Mouse (Mus musculus): ENCODE measurements around the gene Lpar2.

Gene Lpar2

DNA sequence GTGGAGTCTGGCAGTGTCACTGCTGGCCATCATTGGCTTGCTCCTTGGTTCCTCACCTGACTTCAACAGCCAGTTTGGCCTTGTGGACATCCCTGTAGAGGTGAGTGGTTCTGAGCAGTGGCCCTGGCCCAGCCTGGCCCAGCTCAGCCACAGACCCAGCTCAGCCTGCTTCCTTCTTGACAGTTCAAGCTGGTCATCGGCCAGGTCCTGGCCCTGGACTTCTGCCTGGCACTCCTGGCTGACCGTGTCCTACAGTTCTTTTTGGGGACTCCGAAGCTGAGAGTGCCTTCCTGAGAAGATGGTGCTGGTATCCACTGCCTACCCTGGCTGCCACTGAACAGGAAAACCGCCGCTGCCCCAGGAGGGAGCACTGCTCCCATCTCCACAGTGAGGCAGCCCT is 15.0 kb upstream of the Lpar2 start:
- no peak for DNase-seq (ENCODE audit: low spot score)

DNA sequence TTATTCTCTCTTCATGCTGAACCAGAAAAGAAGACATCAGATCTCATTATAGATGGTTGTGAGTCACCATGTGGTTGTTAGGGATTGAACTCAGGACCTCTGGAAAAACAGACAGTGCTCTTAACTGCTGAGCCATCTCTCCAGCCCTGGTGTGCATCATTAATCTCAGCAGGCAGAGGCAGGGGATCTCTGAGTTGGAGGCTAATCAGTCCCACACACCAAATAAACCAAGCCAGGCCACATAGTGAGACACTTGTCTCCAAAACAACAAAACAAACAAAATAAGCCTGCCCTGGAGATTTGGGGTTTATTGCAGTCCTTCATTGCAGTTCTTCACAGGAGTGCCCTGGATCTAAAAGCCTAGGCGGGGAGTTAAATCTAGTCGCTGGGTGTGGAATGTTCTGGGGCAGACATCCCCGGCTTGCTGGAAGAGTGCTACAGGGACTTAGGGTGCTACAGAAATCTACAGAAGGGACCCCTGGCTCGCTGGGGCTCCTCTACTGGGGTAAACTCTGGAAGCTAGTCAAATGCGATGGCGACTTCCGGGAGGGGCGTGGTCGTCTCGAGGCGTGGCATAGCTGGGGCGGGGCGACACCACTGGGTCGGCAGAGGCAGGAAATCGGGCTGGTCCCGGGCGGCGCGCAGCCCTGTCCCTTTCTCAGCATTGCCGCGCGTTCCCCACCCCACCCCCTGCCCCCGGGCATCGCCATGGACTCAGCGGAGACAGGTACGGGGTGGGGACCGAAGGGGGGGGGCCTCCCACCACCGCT is 13.9 kb upstream of the Lpar2 start, which contains the start of gene Gmip:
TSS of gene Gmip (plus strand) at position 586 of the 770 bp plus-strand sequence.
- DNase-seq (ENCODE audit: low spot score) = no peak

DNA sequence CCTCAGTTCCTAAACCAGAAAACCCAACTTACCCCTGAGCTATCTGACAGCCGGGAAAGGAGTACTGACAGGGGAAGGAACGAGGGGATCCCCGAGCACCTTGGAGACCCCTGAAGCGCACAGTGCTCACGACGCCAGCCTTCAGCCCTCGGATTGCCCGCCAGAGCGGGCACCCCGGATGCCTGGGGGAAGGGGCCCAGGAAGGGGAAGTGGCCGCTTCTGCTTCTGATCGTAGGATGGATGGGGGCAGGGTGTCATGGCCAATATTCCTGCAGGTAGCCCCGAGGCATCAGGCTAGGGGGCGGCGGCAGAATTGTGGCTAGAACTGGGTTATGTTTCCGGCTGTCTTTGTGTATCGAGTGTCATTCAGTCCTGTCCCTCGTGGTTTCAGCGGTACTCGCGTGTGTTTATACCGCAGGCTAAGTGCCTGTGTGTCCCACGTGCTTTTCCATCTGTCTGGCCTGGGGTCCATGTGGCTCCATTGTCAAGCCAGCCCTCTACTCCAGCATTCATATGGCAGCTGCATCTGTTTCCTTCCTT is 13.3 kb upstream of the Lpar2 start:
- DNase-seq (ENCODE audit: low spot score) = no peak

DNA sequence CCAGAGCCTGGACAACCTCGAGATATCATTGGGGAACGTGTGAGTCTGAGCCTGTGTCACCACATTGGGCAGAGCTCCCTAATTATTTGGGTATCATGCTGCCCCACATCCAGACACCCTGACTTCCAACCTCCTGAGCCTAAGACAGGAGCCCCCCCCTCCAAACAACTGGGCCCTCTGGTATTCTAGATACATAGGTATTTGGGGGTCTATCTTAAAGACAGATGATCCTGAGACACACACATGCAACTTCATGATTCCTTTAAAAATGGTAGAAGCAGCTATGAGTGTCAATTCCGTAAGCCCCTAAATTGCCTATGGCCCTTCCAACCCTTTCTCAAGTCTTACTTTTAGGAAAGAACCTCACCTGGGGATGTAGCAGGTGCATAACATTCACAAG is 12.4 kb upstream of the Lpar2 start:
- DNase-seq (ENCODE audit: low spot score) = no peak

DNA sequence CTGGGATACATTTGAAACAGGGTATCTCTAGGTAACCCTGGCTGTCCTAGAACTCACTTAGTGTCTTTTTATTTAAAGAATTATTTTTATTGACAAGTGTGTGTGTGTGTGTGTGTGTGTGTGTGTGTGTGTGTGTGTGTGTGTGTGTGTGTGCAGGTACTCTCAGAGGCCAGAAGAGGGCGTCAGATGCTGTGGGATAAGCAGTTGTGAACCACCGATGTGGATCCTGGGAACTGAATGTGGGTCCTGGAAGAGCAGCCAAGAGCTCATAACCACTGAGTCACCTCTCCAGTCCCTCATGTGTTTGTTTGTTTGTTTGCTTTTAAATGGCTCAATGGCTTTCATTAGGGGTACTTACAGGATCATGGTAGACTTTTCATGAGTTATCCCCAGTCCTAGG is 7.3 kb upstream of the Lpar2 start:
- DNase-seq (ENCODE audit: low spot score) = no peak

DNA sequence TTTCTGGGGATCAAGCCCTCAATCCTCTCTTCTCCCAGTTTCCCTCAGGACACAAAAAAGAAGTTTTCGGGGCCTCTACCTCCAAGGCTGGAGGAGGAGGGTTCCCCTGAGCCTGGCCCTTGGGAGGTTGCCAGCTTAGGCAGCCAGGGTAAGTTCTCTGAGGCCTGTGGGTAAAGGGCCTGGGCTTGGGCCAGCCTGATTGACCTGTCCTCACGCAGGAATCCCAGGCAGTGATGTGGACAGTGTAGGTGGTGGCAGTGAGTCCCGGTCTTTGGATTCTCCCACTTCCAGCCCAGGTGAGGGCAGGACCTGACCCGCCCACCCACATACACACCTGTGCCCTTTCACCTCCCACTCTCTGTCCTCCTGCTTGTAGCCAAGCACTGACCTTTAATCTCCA is 6.8 kb upstream of the Lpar2 start:
- no peak for DNase-seq (ENCODE audit: low spot score)

DNA sequence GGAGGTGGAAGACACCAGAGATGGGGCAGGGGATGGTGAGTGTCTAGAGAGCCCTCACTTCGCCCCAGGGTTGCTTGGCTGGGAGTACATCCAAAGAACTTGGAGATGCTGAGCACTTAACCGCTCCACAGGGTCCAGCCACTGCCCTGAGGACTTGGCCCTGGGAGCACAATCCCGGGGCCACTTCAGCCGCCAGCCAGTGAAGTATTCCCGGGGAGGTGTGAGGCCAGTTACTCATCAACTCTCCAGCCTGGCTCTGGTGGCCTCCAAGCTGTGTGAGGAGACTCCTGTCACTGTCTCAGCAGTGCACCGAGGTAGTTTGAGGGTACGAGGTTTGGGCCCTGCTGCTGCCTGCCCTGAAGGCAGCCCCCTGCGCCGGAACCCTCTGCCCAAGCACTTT is 1.8 kb upstream of the Lpar2 start:
- no peak for DNase-seq (ENCODE audit: low spot score)

DNA sequence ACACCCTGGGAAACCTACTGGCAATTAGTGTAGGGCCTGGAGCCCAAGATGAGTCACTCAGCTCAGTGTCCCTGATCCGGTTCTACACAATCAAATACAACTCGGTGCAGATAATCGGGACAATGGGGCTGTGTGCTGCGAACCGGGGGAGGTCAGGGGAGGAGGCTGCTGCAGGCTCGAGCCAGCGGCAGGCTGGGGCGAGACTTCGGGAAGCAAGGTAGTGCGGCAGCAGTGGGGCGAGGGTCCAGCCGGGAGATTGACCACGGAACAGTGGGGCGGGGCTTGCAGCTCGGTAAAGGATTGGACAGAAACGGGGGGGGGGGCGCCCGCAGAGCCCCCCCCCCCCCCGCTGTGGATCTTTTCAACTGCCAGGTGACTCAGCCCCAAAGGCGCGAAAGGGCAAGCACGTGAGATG is 251 bp upstream of the Lpar2 start:
- no peak for DNase-seq (ENCODE audit: low spot score)

DNA sequence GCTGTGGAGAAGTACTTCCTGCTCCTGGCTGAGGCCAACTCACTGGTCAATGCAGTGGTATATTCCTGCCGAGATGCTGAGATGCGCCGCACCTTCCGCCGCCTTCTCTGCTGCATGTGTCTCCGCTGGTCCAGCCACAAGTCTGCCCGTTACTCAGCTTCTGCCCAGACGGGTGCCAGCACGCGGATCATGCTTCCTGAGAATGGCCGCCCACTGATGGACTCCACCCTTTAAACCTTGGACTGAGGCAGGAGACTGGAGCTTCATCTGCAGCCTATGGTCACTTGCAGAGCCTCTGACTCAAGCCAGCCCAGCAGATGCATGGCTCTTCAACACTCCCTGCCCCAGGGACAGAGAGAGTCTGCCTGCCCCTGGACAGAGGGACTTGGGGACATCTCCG is 4.1 kb downstream of the Lpar2 start:
- DNase-seq (ENCODE audit: low spot score) = no peak

DNA sequence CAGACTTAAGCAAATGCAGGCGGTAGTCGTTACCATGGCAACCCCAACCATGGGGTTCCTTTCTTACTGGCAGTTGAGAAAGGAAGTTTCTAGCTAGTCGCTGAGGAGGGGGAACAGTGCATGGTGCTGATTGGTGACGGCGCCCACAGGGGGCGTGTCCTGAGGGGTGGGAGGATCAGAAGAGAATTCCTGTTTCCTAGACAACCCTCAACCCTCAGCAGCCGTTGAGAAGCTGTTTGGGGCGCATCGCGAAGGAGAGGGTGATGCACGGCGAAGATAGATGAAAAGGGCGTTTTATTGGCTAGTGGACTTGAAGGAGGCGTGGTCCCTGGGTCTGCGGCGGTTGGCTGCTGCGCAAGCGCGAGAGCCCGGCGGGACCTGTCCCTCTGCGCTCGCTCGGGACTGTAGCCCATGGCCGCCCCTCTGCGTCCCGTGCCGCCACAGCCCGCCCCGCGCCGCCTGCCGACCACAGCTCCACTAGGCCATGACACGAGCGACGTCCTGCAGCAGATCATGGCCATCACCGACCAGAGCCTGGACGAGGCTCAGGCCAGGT is 10.1 kb downstream of the Lpar2 start, which contains the start of gene Pbx4:
TSS of gene Pbx4 (plus strand) at position 194 of the 556 bp plus-strand sequence.
- peak; percentile 84 for DNase-seq (ENCODE audit: low spot score)

DNA sequence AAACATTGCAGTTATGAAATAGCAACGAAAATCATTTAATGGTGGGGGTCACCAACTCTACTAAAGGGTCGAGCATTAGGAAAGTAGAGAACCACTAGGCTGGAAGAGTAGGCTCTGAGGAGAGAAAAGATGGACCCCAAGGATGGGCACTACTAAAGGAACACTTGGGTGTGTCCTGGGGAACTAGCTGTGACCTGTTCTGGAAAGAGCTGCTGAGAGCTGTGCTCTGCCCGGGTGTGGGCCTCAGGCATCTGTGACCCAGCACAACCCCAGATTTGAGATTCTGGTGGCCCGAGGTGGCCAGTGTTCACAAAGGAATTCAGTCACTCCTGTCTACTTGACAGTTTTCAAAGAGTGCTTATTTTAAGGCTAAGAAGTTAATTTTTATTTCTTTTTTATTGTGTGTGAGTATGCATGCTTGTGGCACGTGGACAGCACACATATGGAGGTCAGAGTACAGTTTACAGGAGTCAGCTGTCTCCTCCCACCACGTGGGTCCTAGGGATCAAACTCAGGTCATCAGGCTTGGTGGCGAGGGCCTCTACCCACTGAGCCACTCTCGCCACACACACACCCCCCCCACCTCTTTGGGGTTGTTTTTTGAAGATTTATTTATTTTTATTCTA is 14.9 kb downstream of the Lpar2 start:
- DNase-seq (ENCODE audit: low spot score) = no peak

DNA sequence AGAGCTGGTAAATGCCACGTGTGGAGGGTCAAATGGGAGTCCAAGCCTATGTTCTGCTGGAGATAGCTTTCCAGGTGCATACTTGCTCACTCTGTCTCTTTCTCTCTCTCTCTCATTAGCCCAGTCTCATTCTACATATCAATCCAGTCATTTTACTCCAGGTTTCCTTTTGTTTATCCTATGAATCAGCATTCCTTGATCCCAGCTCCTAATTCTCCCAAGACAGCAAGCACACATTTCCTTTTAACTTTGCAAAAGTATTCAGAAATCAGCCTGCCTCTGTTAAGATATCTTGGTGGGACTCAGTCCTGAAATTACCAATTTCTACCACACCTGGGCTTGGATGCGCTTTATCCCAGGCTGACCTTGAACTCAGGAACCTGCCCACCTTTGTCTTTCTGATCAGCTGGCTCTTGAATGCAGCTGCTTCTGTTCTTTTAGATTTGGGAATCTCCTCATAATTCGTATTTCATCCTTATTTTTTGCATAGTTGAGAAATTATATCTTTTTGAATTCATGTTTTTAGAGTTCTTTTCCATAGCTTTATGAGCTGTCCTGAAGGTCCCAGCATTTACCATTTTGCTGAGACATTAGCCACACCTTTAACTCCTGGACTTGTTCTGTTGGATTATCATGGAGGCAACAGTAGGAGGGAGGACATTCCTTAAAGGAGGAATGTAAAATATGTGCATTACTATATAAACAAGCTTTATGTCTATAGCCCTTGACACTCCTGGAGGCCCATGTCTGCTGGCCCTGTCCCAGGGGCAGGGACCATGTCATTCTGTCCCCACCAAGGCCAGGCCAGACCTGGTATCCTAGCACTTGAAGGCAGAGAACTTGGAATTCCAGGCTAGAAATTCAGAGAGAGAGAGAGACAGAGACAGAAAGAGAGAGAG is 25.2 kb downstream of the Lpar2 start:
- no peak for DNase-seq (ENCODE audit: low spot score)

DNA sequence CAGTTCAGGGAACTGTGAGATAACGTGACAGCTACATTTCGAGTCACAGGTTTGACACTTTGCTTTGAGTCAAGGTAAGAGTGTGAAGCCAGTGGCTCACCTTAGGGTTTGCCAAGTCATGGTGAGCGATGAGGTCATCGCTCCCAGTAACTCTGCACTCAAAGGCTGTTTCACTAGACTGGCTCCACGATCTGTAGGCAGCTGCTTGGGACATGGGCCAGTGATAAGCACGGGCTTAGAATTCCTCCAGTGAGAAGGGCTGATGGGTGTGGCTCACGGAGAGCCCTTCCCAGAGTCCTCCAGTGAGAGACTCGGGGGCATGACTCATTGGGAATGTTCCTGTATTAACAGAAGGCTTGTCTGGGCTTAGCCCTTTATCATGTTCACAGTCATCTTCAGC is 26.7 kb downstream of the Lpar2 start:
- no peak for DNase-seq (ENCODE audit: low spot score)

DNA sequence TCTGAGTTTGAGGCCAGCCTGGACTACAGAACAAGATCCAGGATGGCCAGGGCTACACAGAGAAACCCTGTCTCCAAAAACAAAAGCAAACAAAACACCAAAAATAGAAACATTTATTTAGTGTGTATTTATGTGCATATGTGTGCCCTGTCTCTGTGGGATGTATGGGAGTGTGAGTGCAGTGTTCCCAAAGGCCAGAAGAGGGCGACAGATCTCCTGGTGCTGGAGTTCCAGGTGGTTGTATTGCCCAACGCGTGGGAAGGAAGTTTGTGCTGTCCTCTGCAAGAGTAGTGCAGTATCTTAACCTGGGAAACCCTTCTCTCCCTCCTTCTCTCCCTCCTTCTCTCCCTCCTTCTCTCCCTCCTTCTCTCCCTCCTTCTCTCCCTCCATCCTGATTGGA is 27.7 kb downstream of the Lpar2 start:
- no peak for DNase-seq (ENCODE audit: low spot score)

DNA sequence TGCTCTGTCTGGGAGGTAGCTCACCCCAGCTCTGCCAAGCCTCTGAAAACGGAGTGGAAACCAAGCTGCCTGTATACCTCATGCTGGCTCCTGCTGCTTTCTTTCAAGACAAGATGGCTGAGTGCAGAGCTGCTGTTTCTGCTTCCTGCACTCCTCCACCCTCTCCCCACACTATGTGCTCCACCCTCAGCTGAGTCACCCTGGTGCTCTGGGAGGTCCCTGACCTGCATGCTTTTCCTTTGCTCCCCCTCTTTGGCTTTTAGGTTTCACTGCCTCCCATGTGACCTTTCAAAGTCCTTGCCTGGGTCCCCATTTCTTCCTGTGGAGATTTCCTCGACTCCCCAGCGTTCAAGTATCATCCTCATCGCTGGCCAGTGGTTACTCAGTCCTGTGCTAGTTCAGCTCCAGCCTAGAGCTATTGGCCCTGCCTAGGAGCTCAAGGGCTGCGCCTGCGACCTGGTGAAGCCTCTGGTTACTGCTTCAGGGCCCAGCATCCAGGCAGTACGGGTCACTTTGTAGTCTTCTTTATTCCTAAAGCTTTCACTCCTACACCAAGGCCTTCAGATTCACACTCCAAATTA is 28.8 kb downstream of the Lpar2 start:
- no peak for DNase-seq (ENCODE audit: low spot score)

DNA sequence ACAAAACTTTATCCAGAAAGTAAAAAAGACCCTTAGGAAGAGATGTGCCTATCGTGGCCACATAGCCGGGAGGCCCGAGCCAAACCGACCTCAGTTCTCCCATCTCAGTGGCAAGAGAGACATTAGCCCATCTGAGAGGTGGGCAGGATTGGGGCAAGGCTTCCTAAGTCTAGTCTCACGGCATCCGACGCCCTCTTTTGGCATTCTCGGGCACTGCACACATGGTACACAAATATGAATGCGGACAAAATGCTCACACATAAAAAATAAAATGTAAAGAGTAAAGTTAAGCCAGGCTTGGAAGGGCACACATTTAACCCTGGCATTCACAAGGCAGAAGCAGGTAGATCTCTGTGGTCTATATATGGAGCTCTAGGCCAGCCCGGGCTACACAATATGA is 31.6 kb downstream of the Lpar2 start:
- DNase-seq (ENCODE audit: low spot score) = no peak

DNA sequence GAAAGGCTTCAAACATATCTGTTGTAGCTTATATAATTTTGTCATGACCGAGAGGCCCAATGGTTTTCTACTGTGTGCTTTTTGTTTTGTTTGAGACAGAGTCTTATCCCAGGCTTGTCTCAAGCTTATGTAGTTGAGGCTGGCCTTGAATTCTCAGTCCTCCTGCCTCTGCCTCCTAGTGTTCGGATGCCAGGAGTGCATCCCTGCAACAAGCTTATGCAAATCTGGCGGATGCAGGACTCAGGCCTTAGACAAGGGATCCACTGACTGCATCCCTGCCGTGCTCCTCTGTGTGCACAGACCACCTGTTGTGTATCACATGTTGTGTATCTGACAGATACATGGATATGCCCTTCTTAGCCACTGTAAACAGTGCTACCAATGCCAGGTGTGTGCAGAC is 38.6 kb downstream of the Lpar2 start:
- no peak for DNase-seq (ENCODE audit: low spot score)

DNA sequence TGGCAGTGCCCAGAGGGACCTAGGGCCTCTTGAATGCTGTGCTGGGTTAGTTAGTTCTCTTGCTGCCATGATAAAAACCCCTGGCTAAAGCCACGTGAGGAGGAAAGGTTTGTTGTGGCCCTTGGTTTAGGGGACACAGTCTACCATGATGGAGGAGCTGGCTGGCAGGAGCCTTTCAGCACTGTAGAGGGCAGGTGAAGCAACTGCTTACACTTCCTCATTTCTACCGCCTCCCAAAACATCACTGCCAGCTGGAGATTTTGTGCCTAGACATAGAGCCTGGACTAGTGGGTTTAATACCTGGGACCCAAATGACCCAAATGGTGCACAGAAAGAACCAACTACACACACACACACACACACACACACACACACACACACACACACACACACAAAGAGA is 39.0 kb downstream of the Lpar2 start:
- no peak for DNase-seq (ENCODE audit: low spot score)

DNA sequence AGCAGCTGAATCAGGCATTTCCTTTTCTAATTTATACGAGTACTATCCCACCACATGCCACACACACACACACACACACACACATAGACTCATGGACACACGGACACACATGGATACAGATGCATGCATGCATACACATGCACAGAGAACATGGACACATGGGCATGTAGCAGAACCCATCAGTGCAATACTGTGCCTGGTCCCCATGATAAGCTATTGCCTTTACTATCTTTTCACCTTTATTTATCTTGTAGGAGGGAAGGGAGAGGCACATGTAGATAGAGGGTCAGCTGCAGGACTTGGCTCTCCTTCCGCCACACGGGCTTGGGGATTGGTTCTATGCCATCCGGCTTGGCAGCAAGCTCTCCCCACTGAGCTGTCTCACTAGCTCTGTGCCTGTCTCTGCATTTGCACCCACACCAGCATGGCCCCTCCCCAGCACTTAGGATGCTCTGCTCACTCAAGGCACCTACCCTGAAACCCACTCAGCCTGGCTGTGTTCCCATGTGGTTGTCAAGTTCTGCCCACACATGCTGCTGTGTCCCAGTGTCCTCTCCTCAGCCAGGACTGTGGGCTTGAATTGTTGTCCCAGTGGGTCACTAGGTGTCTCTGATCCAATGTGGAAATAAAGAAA is 41.3 kb downstream of the Lpar2 start:
- DNase-seq (ENCODE audit: low spot score) = no peak

DNA sequence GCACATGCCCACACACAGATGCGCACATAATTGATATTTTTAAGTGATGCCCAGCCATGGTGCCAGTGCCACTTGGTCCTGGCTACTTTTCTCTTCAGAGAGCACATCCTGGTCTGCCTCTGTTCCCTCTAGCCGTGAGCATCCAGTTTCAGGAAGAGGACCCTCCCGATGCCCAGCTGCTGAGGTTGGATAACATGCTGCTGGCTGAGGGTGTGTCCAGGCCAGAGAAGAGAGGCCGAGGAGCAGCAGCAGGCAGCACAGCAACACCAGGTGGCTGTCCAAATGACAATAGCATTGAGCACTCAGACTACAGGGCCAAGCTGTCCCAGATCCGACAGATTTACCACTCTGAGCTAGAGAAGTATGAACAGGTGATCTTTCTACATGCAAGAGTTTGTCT is 42.0 kb downstream of the Lpar2 start:
- DNase-seq (ENCODE audit: low spot score) = no peak

DNA sequence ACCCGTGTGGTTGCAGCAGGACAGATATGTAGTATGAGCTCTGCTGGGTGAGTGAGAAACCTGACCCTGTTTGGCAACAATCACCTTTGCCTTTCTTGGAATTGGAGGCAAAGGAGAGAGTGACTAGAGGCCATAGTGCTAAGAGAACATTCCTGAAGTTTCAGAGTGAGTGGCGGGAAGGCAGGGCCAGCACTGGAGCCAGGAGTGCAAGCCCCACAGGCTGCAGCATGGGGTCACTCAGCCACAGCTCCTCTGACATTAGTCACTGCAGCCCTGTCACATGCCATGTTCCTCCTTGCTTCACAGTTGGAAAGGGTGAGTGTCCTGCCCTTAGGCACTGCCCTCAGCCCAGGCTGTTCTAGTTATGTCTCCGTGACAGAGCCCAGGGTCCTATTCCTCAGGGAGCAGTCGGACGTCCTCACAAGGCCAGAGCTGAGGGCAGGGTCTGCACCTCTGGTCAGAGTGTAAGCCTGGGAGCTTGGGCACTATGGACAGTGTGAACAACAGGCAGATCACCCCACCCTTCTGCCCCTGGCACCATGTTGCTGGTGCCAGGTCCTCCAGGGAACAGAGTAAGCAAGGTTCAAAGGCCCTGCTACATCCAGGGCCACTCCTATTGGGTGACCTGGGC is 45.6 kb downstream of the Lpar2 start:
- no peak for DNase-seq (ENCODE audit: low spot score)
